Mouse (Mus musculus): ENCODE measurements around the gene Chka.

DNA sequence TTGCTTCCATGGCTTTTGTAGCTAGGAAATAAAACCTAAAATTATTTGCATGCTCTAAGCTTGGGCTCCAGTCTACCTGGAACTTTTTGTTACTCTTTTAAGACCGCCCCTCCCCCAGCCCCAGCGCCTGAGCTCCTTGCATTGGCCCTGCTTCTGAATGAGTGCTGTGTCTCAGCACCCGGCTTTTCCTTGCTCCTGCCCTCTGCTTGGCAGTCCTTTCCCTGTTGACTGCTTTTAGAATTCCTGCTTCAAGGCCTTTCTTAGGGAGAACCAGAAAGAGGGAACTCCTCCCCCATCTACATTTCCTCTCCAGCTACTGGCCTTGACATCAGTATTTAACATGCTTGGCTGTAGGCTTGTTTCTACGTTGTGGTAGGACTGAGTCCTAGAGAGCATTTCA is 4.0 kb downstream of the Chka start:
- TF ChIP-seq CTCF (IDR thresholded peaks at IDR 0.05): no peak
- no peak for TF ChIP-seq EP300 (IDR thresholded peaks at IDR 0.05; ENCODE audit: insufficient read depth, low read depth, low read length)
